Mouse (Mus musculus): ENCODE results near the gene Fktn.
A peak's percentile ranks its signal among the peaks of the same experiment; 100 is the strongest.
"Not testable (repeated sequence)": the region's sequence is repeated elsewhere in the genome, so short reads cannot be mapped to it uniquely, and the experiment has no call there.

Gene Fktn

DNA sequence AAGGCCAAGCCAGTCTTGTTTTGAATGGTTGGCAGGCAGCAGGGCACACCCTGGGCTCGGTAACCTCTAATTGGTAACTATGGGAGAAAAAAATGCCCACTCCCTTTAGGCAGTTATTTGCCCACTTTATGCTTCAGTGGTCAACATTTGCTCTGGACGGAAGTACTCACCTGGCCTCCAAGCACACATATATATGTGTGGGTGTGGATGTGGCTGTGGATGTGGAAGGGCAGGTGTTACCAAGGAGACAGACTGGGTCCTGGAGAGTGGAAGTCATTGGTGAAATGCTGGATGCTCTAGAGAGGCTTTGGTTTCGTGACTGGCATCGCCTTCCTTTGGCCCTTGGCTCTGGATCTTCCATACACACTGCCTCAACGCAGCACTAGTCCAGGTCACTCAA lies 58.2 kb downstream of the Fktn start:
- no peak for DNase-seq

DNA sequence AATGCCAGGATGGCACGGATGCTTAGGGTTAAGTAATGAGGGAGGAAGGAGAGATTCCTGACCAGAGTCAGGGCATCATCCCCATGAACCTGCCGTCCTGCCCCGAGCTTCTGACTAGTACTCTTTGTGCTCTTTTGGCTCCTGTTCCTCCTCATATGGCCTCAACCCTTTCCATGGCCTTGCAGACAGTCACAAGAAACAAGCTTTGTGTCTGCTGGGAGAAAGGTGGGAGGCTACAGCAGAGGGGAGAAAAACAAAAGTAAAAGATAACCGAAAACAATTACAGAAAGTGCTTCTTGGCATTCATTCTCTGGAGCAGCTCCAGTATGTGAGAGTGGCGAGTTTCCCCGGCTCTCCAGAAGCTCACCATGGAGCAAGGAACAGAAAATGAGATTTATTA lies 60.1 kb downstream of the Fktn start:
- no peak for DNase-seq

- no peak for DNase-seq
These were observed 67.6 kb downstream of the Fktn start for GRCm38 (mm10) chr4:53781396-53781795.

- no peak for DNase-seq
These were observed 68.6 kb downstream of the Fktn start for GRCm38 (mm10) chr4:53782216-53783070.

GRCm38 (mm10) chr4:53785746-53786398 lies 72.1 kb downstream of the Fktn start:
- DNase-seq: no peak

- DNase-seq: no peak
These were observed 73.1 kb downstream of the Fktn start for GRCm38 (mm10) chr4:53786851-53787250.

- no peak for DNase-seq
These were observed 75.5 kb downstream of the Fktn start for GRCm38 (mm10) chr4:53789346-53789745.

DNA sequence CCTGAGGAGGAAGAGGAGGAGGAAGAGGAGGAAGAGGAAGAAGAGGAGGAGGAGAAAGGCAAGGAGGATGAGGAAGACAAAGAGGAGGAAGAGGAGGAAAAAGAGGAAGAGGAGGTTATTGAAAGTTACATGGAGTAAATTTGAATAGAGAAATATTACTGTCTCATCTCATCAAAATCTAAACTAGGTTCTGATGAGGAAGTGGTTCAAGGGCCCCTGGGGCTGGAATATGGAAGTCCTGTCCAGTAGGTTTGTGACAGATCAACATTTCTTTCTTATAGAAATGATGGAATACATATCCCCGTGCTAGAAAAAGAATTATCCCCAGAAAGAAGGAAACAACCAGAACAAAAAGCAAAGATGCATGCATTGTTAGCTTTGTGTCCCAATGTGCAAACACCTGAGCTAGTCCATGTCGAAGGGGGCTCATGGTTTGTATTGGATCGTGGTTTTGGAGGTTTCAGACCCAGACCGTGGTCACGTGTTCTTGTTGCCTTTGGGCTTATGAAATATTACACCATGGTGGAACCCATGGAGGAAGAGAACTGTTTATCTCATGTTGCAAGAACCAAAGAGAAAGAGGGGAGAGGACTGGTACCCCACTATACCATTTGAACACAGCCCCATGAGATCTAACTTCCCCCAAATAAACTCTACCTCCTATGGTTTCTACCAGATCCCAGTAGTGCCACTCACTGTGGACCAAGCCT lies 80.6 kb downstream of the Fktn start:
- DNase-seq: no peak

DNA sequence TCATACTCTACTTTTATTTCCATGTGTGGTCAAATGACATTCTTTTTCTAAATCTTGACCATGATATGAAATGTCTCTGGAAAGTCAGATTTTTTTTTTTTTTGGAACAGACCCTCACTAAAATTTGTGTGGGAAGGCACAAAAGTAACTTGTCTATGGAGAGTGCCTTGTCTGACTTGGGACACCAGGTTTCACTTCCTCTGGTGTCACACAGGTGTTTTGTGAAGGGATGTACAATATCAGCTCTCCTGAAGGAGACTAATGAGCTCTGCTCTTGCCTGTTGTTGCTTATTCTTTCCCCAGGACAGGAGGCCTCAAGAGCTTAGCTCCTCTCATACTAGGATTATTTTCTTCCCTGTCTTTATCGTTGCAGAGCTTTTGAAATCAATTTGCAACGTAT lies 81.3 kb downstream of the Fktn start:
- no peak for DNase-seq

DNA sequence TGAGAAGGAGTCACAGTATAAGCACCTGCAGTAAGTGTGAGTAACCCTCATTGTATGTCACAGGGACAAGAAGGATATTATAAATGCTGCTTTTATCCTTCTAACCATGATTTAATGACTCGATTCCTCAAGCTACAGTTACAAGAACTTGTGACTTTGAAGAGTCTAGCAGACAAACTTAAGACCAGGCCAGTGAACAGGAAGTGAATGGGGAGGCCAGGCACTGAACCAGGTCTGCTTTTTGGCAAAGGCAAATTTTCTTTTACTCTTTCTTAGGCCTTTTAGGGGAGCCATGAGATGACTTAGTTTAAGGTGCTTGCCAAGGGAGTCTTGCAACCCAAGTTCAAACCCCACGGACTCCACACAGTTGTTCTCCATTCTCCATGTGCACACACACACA lies 81.9 kb downstream of the Fktn start:
- no peak for DNase-seq

GRCm38 (mm10) chr4:53796865-53797772 lies 83.3 kb downstream of the Fktn start:
- DNase-seq: no peak

- DNase-seq: no peak
These were observed 85.3 kb downstream of the Fktn start for GRCm38 (mm10) chr4:53798896-53799676.

DNA sequence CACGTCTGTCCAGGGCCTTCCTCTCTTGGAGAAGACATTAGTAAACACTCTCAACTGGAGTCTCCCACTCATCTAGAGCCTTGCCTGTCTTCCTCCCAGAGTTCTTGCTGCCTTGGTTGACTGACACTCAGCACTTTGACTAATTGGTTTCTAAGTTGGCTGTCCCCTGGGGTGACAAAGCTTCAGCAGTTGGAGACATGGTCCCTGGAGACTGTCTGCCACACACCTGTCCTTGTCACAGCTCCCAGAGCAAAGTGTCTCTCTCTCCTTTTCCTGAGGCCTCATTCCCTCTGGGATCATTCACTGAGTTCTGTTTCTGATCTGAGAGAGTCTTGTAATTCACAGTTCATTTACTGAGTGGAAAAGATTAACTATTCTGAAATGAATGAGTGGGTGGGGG lies 86.0 kb downstream of the Fktn start:
- DNase-seq: no peak

DNA sequence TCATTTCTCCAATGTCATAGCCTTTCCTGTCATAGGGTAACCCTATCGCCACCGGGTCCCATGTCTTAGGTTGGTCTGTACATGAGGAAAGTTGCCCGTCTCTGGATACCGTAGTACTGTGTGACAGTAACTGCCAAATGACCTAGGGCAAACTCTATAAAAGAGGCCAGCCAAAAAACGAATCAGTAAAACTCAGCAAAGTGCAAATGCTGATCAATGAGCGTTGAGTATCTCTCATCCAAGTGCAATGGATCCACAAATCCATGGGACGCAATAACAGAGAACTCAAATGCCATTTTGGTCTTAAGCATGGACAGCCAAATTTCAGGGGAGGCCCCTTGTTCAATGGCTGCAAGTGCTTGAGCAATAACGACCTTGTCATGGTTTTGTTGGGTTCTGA lies 89.9 kb downstream of the Fktn start:
- DNase-seq: not testable (repeated sequence)

DNA sequence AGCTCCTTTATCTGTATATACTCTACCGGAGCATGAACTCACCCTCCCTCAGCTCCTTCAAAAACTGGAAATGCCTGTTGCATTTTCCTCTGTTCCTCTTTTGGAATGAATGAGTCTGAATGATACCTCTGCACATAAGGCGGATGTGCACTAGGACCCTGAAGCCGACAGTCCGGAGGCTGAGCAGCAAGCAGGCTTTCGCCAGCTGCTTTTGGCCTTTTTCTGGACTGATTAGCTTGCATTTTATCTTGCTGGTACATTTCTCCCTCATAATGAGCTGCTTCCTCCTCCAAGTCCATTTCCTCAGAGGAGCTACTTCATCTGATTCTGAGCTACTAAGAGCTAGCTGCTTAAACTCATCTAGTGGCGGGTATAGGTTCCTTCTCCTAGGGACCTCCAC lies 92.6 kb downstream of the Fktn start:
- not testable (repeated sequence) for DNase-seq

GRCm38 (mm10) chr4:53818320-53818719 lies 104.5 kb downstream of the Fktn start:
- no peak for DNase-seq

DNA sequence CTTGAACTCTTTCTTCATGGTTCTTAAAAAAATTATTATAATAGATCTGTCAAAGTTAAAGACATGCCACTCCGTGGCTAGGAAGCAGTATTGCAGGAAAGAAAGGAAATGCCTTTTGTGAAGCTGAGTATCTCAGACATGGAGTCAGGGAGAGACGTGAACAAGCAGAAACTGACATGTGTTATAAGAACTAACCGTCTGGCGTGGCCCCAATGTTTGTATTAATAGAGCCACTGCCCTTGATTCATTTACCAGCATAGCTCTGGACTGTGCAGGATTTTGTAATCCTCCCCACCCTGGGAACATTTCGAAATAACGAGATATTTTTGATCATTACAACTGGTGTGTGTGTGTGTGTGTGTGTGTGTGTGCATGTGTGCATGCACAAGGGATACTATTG lies 109.9 kb downstream of the Fktn start:
- no peak for DNase-seq

DNA sequence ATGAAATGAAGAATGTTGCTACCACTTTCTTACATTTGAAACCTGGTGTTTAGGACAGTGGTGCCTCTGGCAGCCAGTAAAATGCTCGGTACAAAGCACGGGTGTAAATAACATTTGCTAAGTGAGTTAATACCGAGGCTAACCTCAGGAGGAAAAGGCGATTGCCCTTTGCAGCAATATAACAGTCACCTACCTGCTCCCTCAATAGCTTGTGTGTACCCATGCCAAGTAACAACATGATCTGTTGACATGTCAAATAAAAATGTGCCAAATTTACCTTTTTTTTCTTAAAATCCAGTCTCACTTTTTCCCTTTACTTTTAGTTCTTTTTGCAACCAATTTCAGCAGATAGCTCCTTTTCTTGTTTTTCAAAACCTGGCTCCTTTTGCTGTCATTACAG lies 111.0 kb downstream of the Fktn start:
- DNase-seq: no peak

DNA sequence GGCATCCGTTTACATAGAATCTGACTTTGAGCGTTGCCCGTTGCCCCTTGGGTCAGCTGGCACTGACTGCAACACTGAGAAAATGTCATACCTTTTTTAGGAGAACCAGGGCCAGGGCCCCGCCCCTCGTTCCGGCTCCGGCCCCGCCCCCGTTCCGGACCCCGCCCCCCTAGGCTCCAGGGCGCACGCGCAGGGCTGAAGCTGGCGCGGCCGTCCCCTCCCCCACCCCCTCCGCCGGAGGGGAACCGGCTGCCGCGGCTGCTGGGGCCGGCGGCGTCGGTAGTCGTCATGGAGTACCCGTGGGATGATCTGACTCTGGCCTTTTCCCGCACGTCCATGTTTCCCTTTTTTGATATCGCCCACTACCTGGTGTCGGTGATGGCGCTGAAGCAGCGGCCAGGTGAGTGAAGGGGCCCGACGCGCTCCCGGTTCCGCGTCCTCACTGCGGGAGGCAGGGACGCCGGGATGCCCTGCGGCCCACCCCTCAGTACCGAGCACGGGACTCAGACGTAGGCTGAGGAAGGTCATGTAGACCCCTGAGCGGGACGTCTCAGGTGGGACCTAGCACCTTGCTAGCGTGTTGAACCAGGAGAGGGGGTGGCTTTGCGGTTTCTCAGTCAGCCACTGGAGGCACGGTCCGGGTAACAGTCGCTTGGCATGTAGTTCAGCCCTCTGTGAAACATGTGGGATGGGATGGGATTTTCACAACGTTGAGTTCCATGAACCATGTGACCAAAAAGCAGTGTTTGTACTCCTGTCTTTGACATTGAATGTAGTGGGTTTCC lies 112.2 kb downstream of the Fktn start, which contains the start of gene Tmem38b:
Tmem38b (plus strand) TSS at position 225 of the 785 bp plus-strand sequence.
- peak; percentile 67 for DNase-seq

DNA sequence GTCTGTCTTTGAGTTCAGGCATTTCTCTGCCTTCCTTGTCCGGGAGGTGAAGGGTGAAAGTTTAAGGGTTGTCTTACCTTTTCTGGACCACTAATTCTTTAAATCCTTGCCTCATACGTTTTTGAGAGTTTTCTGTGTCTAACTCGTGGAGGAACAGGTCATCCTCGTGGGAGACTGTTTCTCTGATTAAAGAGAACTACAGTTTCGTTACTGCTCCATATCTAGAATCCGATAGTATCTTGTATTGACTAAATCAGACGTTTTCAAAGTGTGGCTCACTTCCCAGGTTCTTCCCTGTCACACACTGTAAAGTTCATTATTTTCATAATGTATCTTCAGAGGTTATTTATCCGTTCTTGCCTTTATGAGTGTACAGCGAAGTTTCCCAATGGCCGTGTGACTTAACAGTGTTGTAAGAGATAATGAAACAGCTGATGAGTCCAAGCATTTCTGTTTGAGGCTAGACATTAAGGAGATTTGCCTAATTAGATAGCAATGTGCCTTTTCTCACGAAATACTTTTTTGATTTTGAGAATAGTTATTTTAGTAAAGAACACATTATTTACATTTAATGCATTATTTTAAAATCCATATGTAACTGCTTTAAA lies 112.9 kb downstream of the Fktn start:
- no peak for DNase-seq
